Mouse (Mus musculus) ES-CJ7 (cell line): Measurements from ENCODE around the gene Bola3.
A peak's percentile ranks its signal among the peaks of the same experiment; 100 is the strongest.
"Not testable (repeated sequence)": the region's sequence is repeated elsewhere in the genome, so short reads cannot be mapped to it uniquely, and the experiment has no call there.

Experiments used
- DNase-seq: peaks from one replicate; pipeline ENCODE4 v3.0.0; 2011; ENCODE audit warnings: low read depth, low spot score

Gene Bola3

DNA sequence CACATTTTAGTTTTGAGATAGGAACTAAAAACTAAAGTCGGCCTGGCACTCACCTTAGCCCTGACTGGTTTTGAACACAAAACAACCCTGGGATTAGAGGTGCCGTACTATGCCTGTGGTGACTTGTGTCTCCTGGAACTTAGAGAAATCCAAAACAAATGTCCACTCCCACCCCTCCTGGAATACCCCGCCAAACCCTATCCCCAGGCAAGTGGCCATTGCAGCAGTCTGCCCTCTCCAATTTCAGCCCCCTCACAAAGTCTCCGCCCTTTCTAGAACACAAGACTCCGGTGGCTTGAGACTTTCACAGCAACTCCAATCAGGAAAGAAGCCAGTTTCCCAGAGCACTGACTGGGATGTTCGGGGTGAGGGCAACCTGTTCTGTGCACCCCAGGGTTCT lies at the start of gene Bola3:
Bola3 (plus strand) TSS at position 275 of the 400 bp plus-strand sequence.
- DNase-seq = no peak

DNA sequence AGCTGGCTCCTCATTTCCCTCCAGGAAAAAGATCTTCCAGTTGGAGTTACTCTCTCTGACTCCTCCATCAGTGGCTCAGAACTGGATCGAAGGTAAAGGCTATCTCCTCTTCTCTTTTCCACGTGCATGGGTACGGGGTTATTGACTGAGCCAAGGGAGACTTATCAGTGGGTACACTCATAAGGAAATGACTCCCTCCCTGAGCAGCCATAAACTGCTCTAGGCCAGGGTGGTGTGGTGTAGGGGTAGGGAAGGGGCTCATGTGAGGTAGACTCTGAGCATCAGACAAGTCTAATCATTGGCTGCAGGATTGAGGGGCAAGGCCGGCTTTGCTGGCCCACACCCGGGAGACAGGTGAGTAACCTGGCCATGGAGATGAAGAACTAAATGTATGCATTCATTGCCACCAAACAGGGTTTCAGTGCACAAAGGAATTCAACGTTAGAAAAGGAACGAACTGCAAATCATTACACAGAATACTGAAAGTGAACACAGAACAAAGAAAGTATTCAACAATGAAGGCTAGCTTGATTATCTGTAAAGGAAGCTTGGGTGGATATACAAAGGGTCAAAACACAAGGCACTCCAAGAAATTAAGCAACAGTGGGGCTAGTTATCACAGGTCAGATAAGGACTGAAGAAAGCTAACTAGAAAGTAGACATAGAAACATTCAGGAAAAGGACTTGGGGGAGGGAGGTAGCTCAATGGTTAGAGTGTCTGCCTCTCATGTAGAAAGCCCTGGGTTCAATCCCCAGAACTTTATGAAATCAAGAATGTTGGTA lies 48.3 kb upstream of the Bola3 start:
- DNase-seq = no peak

DNA sequence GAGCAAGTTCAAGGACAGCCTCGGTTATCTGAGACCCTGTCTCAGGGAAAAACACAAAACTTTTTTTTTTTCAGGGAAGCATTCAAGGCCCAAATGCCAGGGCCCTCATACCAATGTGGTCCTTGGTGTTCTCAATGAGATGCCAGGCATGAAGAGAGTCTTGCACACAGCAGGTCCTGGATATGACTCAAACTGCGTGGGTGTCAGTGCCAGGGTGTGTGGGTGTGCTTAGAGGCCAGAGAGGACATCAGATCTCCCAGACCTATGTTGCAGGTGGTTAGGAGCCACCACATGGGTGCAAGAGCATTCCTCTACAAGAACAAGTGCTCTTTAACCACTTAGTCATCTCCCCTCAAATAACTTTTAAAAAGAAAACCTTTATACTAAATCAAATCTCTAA lies 47.7 kb upstream of the Bola3 start:
- DNase-seq = no peak

DNA sequence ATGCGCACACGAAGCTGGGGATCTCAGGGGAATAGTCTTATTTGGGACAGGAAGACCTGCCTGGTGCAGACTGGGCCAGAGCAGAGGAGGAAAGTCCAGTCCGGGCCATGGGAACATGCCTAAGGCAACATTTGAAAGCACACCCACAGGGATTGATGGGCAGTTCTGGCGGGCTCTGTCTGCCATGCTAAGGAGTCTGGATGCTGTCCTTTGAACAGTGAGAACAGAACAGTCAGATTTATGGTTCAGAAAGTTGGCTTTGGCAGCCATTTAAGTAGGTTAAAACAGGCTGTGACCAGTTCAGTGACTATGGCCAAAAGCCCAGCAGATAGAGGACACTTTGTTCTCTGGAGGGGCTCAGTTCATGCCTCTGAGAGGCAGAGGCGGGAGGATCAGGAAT lies 46.7 kb upstream of the Bola3 start:
- no peak for DNase-seq

DNA sequence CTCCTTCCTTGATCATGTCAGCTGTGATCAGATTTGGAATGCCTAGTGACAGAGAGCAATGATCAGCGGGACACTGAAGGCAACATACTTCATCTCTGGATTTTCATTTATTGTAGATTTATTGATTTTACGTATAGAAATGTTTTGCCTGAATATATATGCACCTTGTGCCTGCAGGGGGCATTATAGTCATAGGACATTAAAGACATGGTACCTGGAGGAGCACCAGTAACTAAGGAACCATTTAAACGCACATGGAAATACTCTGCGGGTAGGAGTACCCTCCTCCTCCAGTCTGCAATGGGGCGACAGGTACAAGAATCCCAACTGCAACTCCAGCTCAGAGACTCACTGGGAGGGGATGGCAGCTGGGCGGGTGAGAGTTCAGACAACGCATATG lies 39.9 kb upstream of the Bola3 start:
- DNase-seq = no peak

DNA sequence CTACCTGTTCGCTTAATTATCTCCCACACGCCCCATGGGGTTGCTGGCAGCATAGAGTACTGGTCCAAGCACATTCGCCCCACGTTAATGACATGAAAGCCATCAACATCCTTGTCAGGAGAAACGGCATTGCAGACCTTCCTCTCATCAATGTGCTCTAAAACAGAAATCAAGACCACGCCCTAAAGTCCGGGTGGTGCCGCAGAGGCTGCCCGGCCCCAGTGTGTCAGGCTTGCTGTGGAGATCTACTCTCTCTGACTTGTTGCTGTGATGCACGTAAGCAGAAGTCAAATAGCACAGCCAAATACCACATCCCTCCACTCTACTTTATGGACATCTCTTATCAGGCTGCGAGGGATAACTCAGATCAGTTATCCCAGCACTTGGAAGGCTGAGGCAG lies 37.7 kb upstream of the Bola3 start:
- no peak for DNase-seq

DNA sequence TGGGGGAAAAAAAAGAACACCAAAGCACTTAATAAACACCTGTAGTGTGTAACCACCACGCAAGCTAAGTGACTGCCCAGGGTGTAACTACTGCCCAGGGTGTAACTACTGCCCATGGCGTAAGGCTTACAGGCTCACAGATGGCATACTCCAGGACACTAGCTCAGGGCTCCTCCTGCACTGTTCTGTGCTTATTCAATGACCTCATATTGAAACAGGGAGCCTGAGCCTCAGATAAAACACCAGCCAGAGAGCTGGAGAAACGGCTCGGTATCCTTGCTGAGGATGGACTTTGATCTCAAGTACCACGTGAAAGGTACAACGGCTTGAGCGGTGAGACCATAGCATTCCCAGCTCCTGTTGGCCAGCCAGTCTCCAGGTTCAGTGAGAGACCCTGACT lies 36.9 kb upstream of the Bola3 start:
- DNase-seq = no peak

DNA sequence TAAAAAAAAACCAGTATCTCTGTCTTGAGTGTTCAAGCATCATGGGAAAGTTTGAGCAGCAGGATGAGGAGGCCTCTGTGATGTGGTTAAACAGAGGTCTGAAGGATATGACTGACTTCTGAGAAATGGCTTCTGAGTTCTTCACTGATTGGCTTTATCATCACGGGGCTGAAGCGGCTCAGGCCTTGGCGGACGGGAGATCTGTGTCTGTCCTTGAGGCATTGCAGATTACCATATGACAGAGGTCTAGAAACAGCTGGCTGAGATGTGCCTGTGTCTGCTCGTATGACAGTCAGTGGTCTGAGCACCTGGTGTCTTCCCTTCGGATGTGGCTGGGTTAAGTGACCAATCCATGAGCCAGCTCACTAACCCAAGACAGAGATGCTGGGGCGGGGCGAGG lies 36.4 kb upstream of the Bola3 start:
- DNase-seq = no peak

DNA sequence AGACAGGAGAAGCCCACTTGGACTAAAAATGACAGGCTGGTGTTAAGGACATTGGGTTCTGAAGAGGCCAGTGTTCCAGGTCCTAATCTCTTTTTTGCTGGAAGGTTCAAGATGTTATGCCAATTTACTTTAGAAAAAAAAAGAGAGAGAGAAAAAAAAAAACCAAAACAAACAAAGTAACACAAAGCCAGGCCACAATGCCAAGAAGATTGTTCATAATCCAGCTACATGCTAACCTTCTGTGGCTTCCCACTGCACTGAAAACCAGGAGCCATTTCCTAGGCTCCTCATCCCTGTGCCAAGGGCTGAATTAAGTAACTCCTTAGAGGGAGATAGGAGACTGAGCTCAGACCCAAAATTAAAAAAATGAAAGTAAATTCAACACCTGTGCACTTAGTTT lies 33.7 kb upstream of the Bola3 start:
- no peak for DNase-seq

DNA sequence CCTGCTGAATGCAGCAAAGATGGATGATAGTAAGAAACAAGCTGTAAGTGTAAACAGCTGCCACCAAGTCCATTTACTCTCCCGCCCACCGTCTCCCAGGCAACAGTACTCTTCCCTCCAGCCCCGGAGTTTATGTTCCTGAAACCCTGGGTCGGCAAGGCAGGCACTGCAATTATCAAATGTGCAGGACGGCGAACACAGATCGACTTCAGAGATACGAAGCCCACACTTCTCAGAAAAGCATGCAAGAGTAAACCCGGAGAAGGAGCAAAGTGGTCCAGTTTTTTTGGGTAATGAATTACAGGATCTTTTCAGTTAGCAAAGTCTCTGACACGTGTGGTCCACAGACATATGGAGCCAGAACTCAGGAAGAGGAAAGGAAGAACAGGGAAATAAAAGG lies 32.9 kb upstream of the Bola3 start:
- peak; percentile 26 for DNase-seq

DNA sequence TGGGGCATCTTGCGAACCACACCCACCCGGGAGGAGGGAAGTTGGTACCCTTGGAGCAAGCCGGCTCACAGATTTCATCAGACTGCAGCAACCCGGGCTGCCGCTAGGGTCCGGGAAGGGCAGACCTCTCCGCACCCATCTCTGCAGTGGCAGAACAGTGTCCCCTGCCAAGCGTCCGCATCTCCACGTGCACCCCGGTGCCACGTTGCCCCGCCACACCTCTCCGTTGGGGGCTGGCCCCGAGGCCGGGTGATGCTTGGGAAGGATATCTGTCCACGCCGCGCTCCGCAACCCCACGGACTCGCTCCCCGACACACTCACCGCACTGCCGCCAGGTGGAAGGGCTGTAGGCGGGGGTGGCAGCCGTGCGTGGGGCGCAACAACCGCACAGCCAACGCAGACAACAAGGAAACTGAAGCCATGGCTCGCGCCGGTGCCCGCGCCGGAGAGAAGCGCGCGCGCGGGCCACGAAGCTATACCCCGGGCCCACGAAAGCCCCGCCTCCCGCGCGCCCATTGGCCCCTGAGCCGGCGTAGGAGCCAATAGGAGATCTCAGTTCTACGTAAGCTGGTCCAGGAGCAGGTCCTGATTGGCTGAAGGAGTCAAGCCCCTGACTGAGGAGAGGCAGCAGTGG lies 31.7 kb upstream of the Bola3 start:
- peak; percentile 95 for DNase-seq

DNA sequence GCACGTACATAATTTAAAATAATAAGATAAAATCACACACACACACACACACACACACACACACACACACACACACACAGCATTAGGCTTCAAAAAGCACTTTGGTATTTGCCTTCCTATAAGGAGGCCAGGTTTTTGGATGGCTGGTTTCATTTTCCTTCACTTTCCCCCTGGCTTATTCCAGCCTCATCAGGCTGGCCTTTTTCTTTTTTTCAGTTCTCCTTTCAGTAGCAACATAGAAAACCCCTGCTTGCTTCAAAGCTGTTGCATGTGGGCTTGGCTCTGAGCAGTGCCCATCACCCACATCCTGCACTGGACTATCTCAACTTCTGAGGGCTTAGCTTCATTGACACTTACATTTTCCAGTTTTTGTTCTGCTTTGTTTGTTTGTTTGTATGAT lies 27.0 kb upstream of the Bola3 start:
- DNase-seq = no peak

DNA sequence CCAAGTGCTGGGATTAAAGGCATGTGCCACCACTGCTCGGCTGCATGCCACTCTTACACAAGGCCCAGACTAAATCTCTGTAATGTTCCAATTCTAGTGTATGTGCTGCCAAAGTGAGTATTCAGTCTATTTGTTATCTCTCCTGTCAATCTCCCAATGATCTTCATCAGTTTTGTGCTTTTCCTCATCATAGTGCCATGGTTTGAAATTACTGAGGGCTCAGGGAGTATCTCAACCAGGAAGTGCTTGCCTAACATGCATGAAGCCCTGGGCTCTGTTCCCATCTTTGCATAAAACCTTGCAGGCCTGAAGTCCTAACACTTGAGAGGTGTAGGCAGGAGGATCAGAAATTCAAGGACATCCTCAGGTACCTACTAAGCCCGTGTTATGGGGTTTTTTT lies 26.2 kb upstream of the Bola3 start:
- no peak for DNase-seq

DNA sequence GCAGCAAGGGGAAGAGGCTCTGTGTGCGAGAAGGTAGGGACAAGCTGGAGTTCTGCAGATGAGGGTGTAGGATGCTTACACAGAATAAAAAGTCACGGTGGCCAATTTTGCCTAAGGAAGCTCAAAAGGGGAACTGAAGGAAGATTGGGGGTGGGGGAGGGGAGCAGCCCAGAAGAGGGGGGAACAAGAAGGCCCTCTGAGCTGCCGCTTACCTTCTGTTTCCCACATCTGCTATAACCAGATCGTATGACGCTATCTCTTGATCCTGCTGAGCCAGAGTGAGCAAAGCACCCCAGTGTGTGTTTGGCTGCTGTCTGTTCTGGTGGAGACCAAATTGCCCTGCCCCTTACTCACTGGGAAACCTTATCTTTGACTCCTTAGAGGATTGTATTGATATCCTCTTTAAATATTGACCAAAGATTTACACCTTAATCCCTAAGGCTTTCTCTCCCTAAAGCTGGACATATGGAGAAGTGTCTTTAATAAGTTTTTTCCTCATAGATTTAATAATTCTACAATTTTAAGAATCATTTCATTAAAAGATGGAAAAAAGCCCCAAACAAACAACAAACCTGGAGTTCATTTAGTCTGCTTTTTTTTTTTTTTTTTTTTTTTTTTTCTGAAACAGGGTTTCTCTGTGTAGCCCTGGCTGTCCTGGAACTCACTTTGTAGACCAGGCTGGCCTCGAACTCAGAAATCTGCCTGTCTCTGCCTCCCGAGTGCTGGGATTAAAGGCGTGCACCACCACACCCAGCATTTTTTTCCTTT lies 25.1 kb upstream of the Bola3 start:
- no peak for DNase-seq

DNA sequence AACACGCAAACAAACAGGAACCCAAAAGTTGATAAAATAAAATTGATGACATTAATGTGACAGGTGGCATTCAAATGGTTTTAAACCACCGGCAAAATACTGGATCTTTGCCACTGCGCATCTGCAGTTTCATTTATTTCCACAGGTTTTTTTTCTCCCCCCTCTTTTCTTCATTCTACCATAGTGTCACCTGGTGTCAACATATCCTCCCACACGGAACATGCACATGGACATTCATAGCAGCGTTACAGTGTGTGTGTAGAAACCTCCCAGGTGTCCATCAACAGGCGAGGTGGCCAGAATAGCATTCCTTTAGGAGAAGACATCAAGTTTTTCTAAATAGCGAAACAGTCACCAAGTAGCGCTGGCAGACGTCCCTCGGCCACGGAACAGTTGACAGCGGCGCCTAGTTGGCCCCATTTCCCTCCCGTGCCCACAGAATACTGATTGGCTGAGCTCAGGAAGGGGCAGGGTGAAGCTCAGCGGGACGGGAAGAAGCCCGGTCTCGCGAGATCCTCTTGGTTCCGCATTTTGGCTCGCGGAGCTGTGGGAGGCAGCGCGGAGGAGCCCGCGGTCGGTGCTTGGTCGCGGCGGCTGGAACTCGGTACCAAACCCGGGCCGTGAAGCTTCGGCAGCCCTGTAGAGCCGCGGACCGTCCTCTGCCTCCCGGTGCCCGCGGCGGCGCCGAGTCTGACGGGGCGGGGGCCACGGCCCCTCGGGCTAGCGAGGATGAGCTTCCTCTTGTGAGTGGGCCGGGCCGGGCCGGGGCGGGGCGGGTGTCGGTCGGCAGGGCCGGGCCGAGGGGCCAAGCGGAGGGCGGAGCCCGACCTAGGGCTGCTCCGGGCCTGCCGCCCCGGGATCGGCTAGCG lies 23.2 kb upstream of the Bola3 start, which contains the start of the genes Mthfd2 and Mob1a:
Mthfd2 (minus strand) TSS at position 384 of the 869 bp plus-strand sequence.
Mob1a (plus strand) TSS at position 492 of the 869 bp plus-strand sequence.
- DNase-seq = peak; percentile 96

DNA sequence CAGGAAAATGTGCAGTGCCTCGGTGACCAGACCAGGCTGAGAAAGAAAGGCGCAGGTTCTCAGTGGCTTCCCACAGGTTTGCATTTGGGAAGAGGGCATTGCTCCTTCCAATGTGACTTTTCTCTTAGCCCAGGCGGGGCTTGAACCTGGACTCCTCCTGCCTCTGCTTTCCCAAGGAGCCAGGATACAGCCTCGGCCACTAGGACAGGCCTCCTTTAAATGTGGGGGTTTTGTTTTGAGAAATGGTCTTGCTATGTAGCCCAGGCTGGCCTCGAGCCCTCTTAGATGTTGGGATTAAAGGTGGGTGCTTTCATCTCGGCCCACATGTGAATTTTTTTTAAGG lies 22.6 kb upstream of the Bola3 start:
- DNase-seq = no peak

DNA sequence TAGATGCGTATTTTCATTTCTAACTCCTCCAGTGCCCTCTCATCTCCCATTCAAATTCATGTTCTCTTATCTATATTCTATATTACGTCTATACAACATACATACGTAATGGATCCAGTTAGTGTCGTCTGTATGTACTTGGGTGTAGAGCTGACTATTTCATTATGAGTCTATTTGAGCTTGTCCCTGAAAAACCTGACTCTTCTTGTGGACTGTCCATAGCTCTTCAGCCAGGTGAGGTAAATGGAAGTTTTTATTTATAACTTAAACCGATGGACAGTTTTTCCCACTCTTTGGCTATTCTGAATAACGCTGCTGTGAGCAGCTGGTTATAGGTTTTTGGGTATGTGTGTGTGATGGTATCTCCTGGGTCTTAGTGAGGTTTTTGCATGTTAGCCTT lies 22.2 kb upstream of the Bola3 start:
- no peak for DNase-seq

DNA sequence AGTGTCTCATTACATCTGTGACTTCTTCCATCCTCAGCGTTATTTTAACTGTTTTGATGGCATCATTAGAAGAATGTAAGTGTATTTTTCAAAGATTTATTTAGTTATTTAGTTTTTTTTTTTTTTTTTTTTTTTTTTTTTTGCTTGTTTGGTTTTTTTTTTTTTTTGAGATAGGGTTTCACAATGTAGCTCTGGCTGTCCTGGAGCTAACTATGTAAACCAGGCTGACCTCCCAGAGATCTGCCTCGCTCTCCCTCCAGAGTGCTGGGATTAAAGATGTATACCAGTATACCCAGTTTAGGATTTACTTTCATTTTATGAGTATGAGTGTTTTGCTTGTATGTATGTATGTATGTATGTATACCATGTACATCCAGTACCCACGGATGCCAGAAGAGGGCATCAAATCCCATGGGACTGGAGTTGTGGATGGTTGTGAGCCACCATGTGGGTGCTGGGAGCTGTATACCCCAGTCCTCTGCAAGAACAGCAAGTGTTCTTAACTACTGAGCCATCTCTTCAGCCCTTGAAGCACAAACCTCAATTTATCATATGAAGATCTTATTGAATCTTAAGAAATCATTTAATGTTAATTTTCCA lies 21.3 kb upstream of the Bola3 start:
- DNase-seq = peak; percentile 72

DNA sequence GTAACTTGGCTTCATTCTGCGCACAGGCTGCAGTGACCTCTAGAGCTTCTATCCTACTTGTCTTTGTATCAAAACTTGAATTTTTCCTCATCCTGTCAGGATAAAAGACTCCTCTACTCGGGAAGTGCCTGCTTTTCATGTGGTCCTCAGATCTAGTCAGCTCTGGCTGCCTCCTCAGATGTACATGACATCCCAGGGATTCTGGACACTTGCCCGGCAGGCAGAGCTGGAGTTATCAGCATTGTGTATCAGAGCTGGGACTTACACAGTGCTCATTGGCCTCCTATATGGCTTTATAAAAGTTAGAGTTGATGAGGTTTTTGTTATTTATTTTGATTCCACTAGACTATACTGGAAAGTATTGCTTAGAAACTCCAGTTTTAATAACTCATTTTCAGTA lies 7.6 kb upstream of the Bola3 start:
- DNase-seq = no peak

DNA sequence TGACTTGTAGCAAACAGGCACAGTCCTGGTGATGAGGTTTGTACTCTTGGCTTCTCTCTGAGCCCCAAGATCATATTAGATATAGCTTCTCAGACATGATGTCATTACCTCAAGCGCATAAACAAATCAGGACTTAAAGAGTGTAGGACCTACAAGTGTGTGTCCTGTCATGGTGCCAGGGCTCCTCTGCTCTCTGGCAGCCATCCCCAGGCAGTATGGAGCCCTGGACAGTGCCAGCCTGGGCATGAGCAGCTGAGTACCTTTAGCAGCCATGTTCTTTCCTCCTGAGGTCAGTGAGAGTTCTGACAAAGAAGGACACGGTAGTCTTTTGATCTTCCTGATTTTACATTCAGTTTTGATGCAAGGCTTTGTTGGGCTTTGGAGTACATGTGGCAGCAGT lies 6.0 kb upstream of the Bola3 start:
- DNase-seq = no peak

DNA sequence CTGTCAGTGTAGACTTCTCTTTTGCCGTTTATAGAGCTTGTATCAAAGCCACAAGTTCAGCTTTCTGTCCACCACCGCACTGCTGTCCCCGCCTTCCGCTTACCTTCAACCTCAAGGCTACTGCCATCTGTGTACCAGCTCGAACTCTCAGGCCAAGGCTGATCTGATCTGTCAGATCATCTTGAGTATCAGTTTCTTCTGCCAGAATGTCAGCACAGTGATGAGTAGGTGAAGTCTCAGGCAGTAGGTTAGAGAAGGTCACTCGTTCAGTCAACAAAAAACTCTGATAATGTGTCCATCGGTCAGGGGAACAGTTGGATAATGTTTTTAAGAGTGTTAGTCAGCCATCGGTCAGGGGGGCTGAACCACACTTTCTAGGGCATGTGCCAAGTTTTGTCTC lies 3.7 kb upstream of the Bola3 start:
- DNase-seq = not testable (repeated sequence)
